Mouse (Mus musculus): Measurements from ENCODE around the gene Kpnb1. TPM values are rescaled to one million over a fixed set of nuclear protein-coding genes. Genes with fewer than 3 reads are reported as not detected.

The Kpnb1 gene
- polyA plus RNA-seq, 2 experiments, result 23.2 to 58.0 TPM

DNA sequence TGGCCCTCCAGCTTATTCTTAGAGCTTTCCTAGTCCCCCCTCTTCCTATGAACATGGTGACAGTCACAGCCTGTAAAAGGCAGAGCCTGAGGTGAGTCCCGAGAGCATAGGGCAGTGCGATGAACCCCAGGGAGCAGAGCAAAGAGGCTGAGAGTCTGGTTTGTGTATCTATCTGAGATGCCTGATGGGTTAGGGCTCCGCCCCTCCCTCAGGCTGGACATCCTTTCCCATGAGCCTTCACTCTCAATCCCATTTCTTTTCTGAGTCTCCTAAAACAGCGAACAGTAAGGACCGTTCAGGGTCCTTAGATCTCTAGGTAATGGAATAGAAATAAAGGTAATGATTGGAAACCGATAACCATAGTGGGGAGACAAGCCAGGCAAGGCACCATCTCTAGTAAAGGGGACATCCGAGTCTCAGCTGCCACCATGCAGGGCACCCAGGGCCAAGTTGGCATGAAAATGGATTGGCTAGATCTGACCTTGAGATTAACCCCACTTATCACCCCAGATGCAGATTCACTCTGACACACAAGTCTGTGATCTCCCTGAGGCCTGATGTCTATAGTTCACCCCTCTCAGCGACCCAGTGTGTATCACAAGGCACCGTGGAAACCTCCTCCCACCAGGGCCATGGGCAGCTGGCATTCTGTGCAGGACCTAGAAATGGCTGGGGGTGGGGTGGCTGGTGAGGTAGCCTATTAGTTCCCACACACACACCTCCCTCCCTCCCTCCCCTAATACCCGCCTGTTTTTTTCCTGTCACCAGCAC is 63.2 kb downstream of the Kpnb1 start:
- ATAC-seq (ENCODE audit: insufficient read depth), result no peak
- Histone ChIP-seq H3K36me3 (replicated peaks; ENCODE audit: control insufficient read depth, insufficient read depth, low read depth) (no peaks in the 10 kb centered on the region), H3K4me2 (ENCODE audit: low read depth) (no peak overlapping the region), H3K27ac (no peak overlapping the region), H3K4me3 (ENCODE audit: insufficient read depth in 1 of 2, low read depth in 2 of 2, low read length in 2 of 2) (no peak overlapping the region), H3K9ac (replicated peaks) (no peak overlapping the region), H3K9me3 (ENCODE audit: control insufficient read depth, low read length) (no peaks in the 10 kb centered on the region), H3K4me1 (replicated peaks; ENCODE audit: control insufficient read depth in 2 of 2, insufficient read depth in 2 of 2, low read length in 1 of 2) (peaks cover 0 to 2% of the 10 kb centered on the region in 2 experiments; a peak in 2 of 4 replicates), H3K27me3 (ENCODE audit: control insufficient read depth, insufficient read depth, low read length) (no peaks in the 10 kb centered on the region)
- DNase-seq (ENCODE audit: low read depth in 3 of 3, low spot score in 3 of 3), result no peak
- WGBS (ENCODE audit: insufficient replicate concordance), result 57% methylated on average over 10 of the region's 10 CpGs
- TF ChIP-seq CTCF (IDR thresholded peaks at IDR 0.05; ENCODE audit: low read depth) (no peak), EP300 (IDR thresholded peaks at IDR 0.05; ENCODE audit: low read depth) (no peak)

DNA sequence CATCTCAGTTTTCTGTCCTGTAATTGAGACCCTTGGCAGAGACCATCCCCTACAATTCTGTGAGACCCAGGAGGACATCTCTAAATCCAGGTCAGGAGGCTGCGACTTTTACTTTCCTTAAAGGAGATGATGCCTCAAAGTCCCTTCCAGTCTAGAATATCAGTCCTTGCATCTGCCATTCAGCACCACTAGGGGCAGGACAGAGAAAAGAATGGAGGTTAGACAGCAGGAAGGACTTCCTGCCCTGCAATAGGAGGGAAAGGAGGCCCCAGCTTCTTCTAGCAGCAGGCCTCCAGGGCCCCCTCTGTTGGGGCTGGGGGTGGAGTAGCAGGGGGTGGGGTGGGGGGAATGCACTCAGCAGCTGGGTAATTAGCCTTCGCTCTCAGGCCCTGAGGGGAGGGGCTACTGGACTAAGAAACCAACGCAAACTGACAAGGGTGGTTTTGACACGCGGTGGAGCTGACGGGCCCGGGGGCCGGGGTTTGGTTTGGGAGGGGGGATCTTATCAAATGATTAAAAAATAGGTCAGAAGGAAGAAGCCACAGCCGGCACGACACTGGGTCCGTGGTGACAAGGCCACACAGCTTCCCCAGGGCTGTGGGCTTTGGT is 64.3 kb downstream of the Kpnb1 start:
- no peak overlapping the region for H3K4me2 ChIP-seq (ENCODE audit: low read depth)
- no peak overlapping the region for H3K27ac ChIP-seq
- peak; percentile 65 for TF ChIP-seq CTCF (IDR thresholded peaks at IDR 0.05; ENCODE audit: low read depth)
- TF ChIP-seq EP300 (IDR thresholded peaks at IDR 0.05; ENCODE audit: low read depth), result no peak
- no peaks in the 10 kb centered on the region for H3K36me3 ChIP-seq (replicated peaks; ENCODE audit: control insufficient read depth, insufficient read depth, low read depth)
- ATAC-seq (ENCODE audit: insufficient read depth) (no peak), DNase-seq (ENCODE audit: low read depth in 3 of 3, low spot score in 3 of 3) (no peak)
- no peaks in the 10 kb centered on the region for H3K9me3 ChIP-seq (ENCODE audit: control insufficient read depth, low read length)
- no peak overlapping the region for H3K4me3 ChIP-seq (ENCODE audit: insufficient read depth in 1 of 2, low read depth in 2 of 2, low read length in 2 of 2)
- H3K9ac ChIP-seq (replicated peaks), result no peak overlapping the region
- H3K4me1 ChIP-seq (replicated peaks; ENCODE audit: control insufficient read depth in 2 of 2, insufficient read depth in 2 of 2, low read length in 1 of 2), result peaks cover 0 to 2% of the 10 kb centered on the region in 2 experiments; a peak in 2 of 4 replicates
- peaks cover 2% of the 10 kb centered on the region for H3K27me3 ChIP-seq (ENCODE audit: control insufficient read depth, insufficient read depth, low read length)
- WGBS (ENCODE audit: insufficient replicate concordance), result 10% methylated on average over 11 of the region's 11 CpGs

DNA sequence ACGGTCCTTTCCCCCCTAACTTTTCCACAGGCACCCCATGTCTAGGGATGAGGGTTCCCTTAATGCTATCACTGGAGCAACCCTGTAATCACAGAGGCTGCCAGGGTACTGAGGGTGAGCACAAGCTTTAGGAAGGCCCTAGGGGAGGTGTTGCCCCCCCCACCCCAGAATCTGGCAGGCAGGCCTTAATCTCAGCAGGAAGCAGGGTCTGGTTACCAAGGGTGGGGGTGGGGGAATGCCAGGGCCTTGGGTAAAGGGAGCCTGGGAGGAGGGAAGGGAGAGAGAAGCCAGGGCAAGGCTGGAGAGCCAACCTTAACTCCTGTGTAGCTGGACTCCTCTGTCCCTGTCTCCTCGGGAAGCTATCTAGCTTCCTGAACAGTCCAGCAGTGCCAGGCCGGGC is 67.0 kb downstream of the Kpnb1 start:
- 55% methylated on average over 3 of the region's 3 CpGs for WGBS (ENCODE audit: insufficient replicate concordance)
- no peak for ATAC-seq (ENCODE audit: insufficient read depth)
- no peak for DNase-seq (ENCODE audit: low read depth in 3 of 3, low spot score in 3 of 3)
- no peaks in the 10 kb centered on the region for H3K9me3 ChIP-seq (ENCODE audit: control insufficient read depth, low read length)
- peaks cover 18% of the 10 kb centered on the region for H3K27me3 ChIP-seq (ENCODE audit: control insufficient read depth, insufficient read depth, low read length)
- no peak overlapping the region for H3K4me2 ChIP-seq (ENCODE audit: low read depth)
- no peaks in the 10 kb centered on the region for H3K4me1 ChIP-seq (replicated peaks; ENCODE audit: control insufficient read depth in 2 of 2, insufficient read depth in 2 of 2, low read length in 1 of 2)
- no peak overlapping the region for H3K4me3 ChIP-seq (ENCODE audit: insufficient read depth in 1 of 2, low read depth in 2 of 2, low read length in 2 of 2)
- H3K36me3 ChIP-seq (replicated peaks; ENCODE audit: control insufficient read depth, insufficient read depth, low read depth), result no peaks in the 10 kb centered on the region
- no peak overlapping the region for H3K27ac ChIP-seq
- no peak overlapping the region for H3K9ac ChIP-seq (replicated peaks)
- no peak for TF ChIP-seq EP300 (IDR thresholded peaks at IDR 0.05; ENCODE audit: low read depth)
- no peak for TF ChIP-seq CTCF (IDR thresholded peaks at IDR 0.05; ENCODE audit: low read depth)

DNA sequence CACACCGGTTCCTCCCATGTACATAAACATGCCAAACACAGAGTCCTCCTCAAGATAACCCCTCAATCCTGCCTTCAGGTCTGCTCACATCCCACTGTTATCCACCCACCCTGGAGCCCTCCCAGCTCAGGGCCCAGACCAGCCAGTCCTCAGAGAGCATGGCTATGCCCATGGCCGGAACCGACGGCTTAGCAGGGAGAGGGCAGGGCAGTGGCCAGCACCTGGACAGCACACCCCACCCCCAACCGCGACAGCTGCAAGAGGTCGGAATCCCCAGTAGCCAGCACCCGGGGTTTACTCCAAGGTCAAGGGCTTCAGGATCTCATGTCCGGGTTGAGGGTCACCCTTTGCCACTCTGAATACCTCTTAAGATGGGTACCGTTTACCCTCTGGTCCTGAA is 67.5 kb downstream of the Kpnb1 start:
- Histone ChIP-seq H3K4me1 (replicated peaks; ENCODE audit: control insufficient read depth in 2 of 2, insufficient read depth in 2 of 2, low read length in 1 of 2) (no peaks in the 10 kb centered on the region), H3K9me3 (ENCODE audit: control insufficient read depth, low read length) (no peaks in the 10 kb centered on the region), H3K27ac (no peak overlapping the region), H3K36me3 (replicated peaks; ENCODE audit: control insufficient read depth, insufficient read depth, low read depth) (no peaks in the 10 kb centered on the region), H3K4me3 (ENCODE audit: insufficient read depth in 1 of 2, low read depth in 2 of 2, low read length in 2 of 2) (no peak overlapping the region), H3K9ac (replicated peaks) (no peak overlapping the region), H3K27me3 (ENCODE audit: control insufficient read depth, insufficient read depth, low read length) (peaks cover 23% of the 10 kb centered on the region), H3K4me2 (ENCODE audit: low read depth) (no peak overlapping the region)
- ATAC-seq (ENCODE audit: insufficient read depth) (no peak), DNase-seq (ENCODE audit: low read depth in 3 of 3, low spot score in 3 of 3) (no peak)
- no peak for TF ChIP-seq EP300 (IDR thresholded peaks at IDR 0.05; ENCODE audit: low read depth)
- no peak for TF ChIP-seq CTCF (IDR thresholded peaks at IDR 0.05; ENCODE audit: low read depth)
- 57% methylated on average over 10 of the region's 10 CpGs for WGBS (ENCODE audit: insufficient replicate concordance)

DNA sequence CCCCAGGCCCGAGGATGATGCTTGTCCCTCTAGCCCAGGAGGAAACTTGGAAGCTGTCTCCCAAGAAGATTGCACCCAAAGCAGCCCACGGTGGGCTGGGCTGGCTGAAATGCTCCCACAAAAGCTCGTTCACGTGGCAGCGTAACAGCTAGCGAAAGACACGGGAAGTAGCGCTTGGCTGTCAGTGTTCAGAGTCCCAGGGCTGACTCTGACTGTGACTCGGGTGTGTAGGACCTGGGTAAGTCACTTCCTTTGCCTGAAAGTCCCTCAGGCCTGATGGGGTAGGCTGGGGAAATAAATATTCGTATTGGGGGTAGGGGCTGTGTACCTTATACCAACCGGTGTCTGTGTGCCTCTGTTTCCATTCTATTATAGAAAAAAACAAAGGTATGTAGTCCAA is 71.9 kb downstream of the Kpnb1 start:
- Histone ChIP-seq H3K27ac (no peak overlapping the region), H3K4me3 (ENCODE audit: insufficient read depth in 1 of 2, low read depth in 2 of 2, low read length in 2 of 2) (no peak overlapping the region), H3K27me3 (ENCODE audit: control insufficient read depth, insufficient read depth, low read length) (peaks cover 49% of the 10 kb centered on the region), H3K9me3 (ENCODE audit: control insufficient read depth, low read length) (no peaks in the 10 kb centered on the region), H3K4me1 (replicated peaks; ENCODE audit: control insufficient read depth in 2 of 2, insufficient read depth in 2 of 2, low read length in 1 of 2) (no peaks in the 10 kb centered on the region), H3K4me2 (ENCODE audit: low read depth) (peak overlapping the region; percentile 38; the same call in 1 of the 2 replicates), H3K9ac (replicated peaks) (no peak overlapping the region), H3K36me3 (replicated peaks; ENCODE audit: control insufficient read depth, insufficient read depth, low read depth) (no peaks in the 10 kb centered on the region)
- ATAC-seq (ENCODE audit: insufficient read depth), result no peak
- no peak for DNase-seq (ENCODE audit: low read depth in 3 of 3, low spot score in 3 of 3)
- 4% methylated on average over 11 of the region's 11 CpGs for WGBS (ENCODE audit: insufficient replicate concordance)
- TF ChIP-seq EP300 (IDR thresholded peaks at IDR 0.05; ENCODE audit: low read depth), result no peak
- TF ChIP-seq CTCF (IDR thresholded peaks at IDR 0.05; ENCODE audit: low read depth), result no peak
